ENCODE assay signal across 9 mouse cellular contexts in genomic region chr10:115585491-115586245, GRCm38 (mm10). TPM values are rescaled to one million over a fixed set of nuclear protein-coding genes. Genes with fewer than 3 reads are reported as not detected.
DNase-seq lines count a peak whose midpoint lies in the region; ATAC-seq and TF ChIP-seq lines count a peak whose summit lies in the region.
"Had no signal": no experiment of that assay in that cellular context is flagged by ENCODE, and none has a peak within 500 bp of the region (broad histone marks: within the 10 kb centered on the region; RNA-seq: fewer than 3 reads in every experiment).

No protein-coding gene starts in this region.

- H3K79me2 ChIP-seq in myocyte (ENCODE audit: control insufficient read depth, insufficient read depth), result no peaks in the 10 kb centered on the region

- peak overlapping the region; percentile 54 for H3K4me3 ChIP-seq in heart, embryonic 15.5 days
- peak overlapping the region; percentile 72 for H3K4me3 ChIP-seq in embryonic facial prominence, embryonic 10.5 days
- H3K4me3 ChIP-seq in intestine, embryonic 14.5 days (ENCODE audit: low read depth, low read length), result peak overlapping the region; percentile 51
- peak overlapping the region; percentile 6 for H3K4me3 ChIP-seq in myocyte

- no peak overlapping the region for H3ac ChIP-seq in myocyte (ENCODE audit: control insufficient read depth, insufficient read length)

- no peak for TF ChIP-seq POLR2A in myocyte (IDR thresholded peaks at IDR 0.05; ENCODE audit: insufficient read length, low read depth)

- intact Hi-C loops in heart, postnatal 36 days (cut with DNase I), result no loop called here

- DNase-seq in heart, postnatal 36 days, result no peak
- DNase-seq in embryonic facial prominence, embryonic 10.5 days (ENCODE audit: low spot score), result peak; percentile 27
- DNase-seq in intestine, embryonic 14.5 days (ENCODE audit: low spot score), result peak; percentile 59
- DNase-seq in adrenal gland, adult 8-10 months, result no peak
- DNase-seq in c-Kit-positive CD71-positive TER-119-positive erythroid progenitor cells, embryonic 14.5 days (ENCODE audit: low spot score), result no peak

- no peak overlapping the region for H3K27ac ChIP-seq in heart, embryonic 15.5 days
- H3K27ac ChIP-seq in embryonic facial prominence, embryonic 10.5 days (replicated peaks), result no peak overlapping the region
- H3K27ac ChIP-seq in intestine, embryonic 14.5 days (ENCODE audit: low read depth), result no peak overlapping the region

- H3K27me3 ChIP-seq in heart, embryonic 15.5 days, result peaks cover 59% of the 10 kb centered on the region
- H3K27me3 ChIP-seq in embryonic facial prominence, embryonic 10.5 days (replicated peaks; ENCODE audit: low read depth, poor library complexity, severe bottlenecking), result peaks cover 95% of the 10 kb centered on the region
- H3K27me3 ChIP-seq in intestine, embryonic 14.5 days (replicated peaks; ENCODE audit: control insufficient read depth, insufficient read depth, low read length), result peaks cover 50% of the 10 kb centered on the region
- H3K27me3 ChIP-seq in myocyte (ENCODE audit: control insufficient read depth, insufficient read depth, insufficient read length), result peaks cover 14% of the 10 kb centered on the region

- 2% methylated on average over 21 of the region's 21 CpGs for WGBS in heart, embryonic 15.5 days
- under 1% methylated on average over 21 of the region's 21 CpGs for WGBS in embryonic facial prominence, embryonic 10.5 days
- 3% methylated on average over 21 of the region's 21 CpGs for WGBS in intestine, embryonic 14.5 days

- no peaks in the 10 kb centered on the region for H3K36me3 ChIP-seq in heart, embryonic 15.5 days
- no peaks in the 10 kb centered on the region for H3K36me3 ChIP-seq in embryonic facial prominence, embryonic 10.5 days (replicated peaks)
- no peaks in the 10 kb centered on the region for H3K36me3 ChIP-seq in intestine, embryonic 14.5 days (ENCODE audit: control insufficient read depth, insufficient read depth, low read length)
- H3K36me3 ChIP-seq in myocyte (ENCODE audit: control insufficient read depth, insufficient read depth), result no peaks in the 10 kb centered on the region

- H3K9ac ChIP-seq in heart, embryonic 15.5 days, result no peak overlapping the region
- H3K9ac ChIP-seq in intestine, embryonic 14.5 days (ENCODE audit: low read length), result no peak overlapping the region

- no peak for ATAC-seq in heart, embryonic 15.5 days (replicated peaks; ENCODE audit: insufficient number of reproducible peaks, insufficient read depth, low FRiP score, low read depth)
- no peak for ATAC-seq in intestine, embryonic 14.5 days (replicated peaks; ENCODE audit: low FRiP score, low TSS enrichment, low read depth)
- no peak for ATAC-seq in monocyte, adult 5-6 weeks (replicated peaks; ENCODE audit: insufficient number of reproducible peaks, low FRiP score, low TSS enrichment, poor library complexity, severe bottlenecking)

- H3K9me3 ChIP-seq in heart, embryonic 15.5 days (replicated peaks), result no peaks in the 10 kb centered on the region
- no peaks in the 10 kb centered on the region for H3K9me3 ChIP-seq in embryonic facial prominence, embryonic 10.5 days
- no peaks in the 10 kb centered on the region for H3K9me3 ChIP-seq in intestine, embryonic 14.5 days (ENCODE audit: control insufficient read depth, low read length)

- H3K4me2 ChIP-seq in heart, embryonic 15.5 days, result peak overlapping the region; percentile 94
- peak overlapping the region; percentile 91 for H3K4me2 ChIP-seq in intestine, embryonic 14.5 days (ENCODE audit: low read length)
- peak overlapping the region; percentile 83 for H3K4me2 ChIP-seq in myocyte (ENCODE audit: low read depth)

- H3K4me1 ChIP-seq in heart, embryonic 15.5 days (replicated peaks), result peaks cover 28% of the 10 kb centered on the region
- peaks cover 37% of the 10 kb centered on the region for H3K4me1 ChIP-seq in embryonic facial prominence, embryonic 10.5 days
- H3K4me1 ChIP-seq in intestine, embryonic 14.5 days (replicated peaks; ENCODE audit: control insufficient read depth, insufficient read depth, low read length), result peaks cover 10% of the 10 kb centered on the region

TF ChIP-seq in myocyte, 11 proteins besides CTCF, POLR2A, EP300 and RAD21:
- TF ChIP-seq MYOD1 (IDR thresholded peaks at IDR 0.05; ENCODE audit: control insufficient read depth in 1 of 3, insufficient read length in 2 of 3, low read depth in 2 of 3), result peak in 1 of 3 experiments; percentile 19
- TF ChIP-seq MYOG (IDR thresholded peaks at IDR 0.05; ENCODE audit: control insufficient read depth in 1 of 3, insufficient read depth in 1 of 3, insufficient read length in 2 of 3, low read depth in 2 of 3), result no peak

RNA-seq across cellular contexts. Expression of gene Lgr5, which starts 1.9 kb away (rescaled TPM):
- polyA plus RNA-seq in heart, embryonic 15.5 days (2015; fragmentation: Nextera tagmentation; extraction: Ambion mirVana), result 0.31 and 1.1 TPM in 2 replicates
- under 1 TPM in 1 of 2 experiments, not detected in 1; 0.08 TPM for total RNA-seq in heart, postnatal 36 days (2021)
- 5.2 and 7.1 TPM in 2 replicates for polyA plus RNA-seq in embryonic facial prominence, embryonic 10.5 days (2016; fragmentation: Nextera tagmentation; extraction: Ambion mirVana)
- 8.7 and 13.4 TPM in 2 replicates for polyA plus RNA-seq in intestine, embryonic 14.5 days (2014; fragmentation: Nextera tagmentation; extraction: Ambion mirVana)
- 0.07 TPM for polyA plus RNA-seq in myocyte (2012; fragmentation: generic; extraction: Trizol)
- total RNA-seq in adrenal gland, adult 8-10 months (2022), result 10 to 100 TPM; 28.0 to 59.5 (median 39.6) TPM
- total RNA-seq in monocyte, adult 5-6 weeks (2017), result 0.21 TPM in 1 of 3 replicates, not detected in the others
- total RNA-seq: MEL had no signal

RNA-seq across cellular contexts. Expression of gene A930009A15Rik, which starts 15.9 kb away (rescaled TPM):
- polyA plus RNA-seq in heart, embryonic 15.5 days (2015; fragmentation: Nextera tagmentation; extraction: Ambion mirVana), result not detected in 2 replicates
- total RNA-seq in heart, postnatal 36 days (2021), result not detected
- polyA plus RNA-seq in embryonic facial prominence, embryonic 10.5 days (2016; fragmentation: Nextera tagmentation; extraction: Ambion mirVana), result not detected in 2 replicates
- polyA plus RNA-seq in intestine, embryonic 14.5 days (2014; fragmentation: Nextera tagmentation; extraction: Ambion mirVana), result 0.24 TPM in 1 of 2 replicates, not detected in the other
- polyA plus RNA-seq in myocyte (2012; fragmentation: generic; extraction: Trizol), result not detected
- not detected for total RNA-seq in adrenal gland, adult 8-10 months (2022)
- total RNA-seq in monocyte, adult 5-6 weeks (2017), result not detected in 3 replicates

Comparison
In these comparisons a context has a peak if more than half of its experiments do, and no peak if none do; other contexts are left out.
1. H3K4me3 ChIP-seq: peak in every context shown above with its lines; median percentile 72 in embryonic facial prominence, embryonic 10.5 days; 54 in heart, embryonic 15.5 days; 51 in intestine, embryonic 14.5 days; 6 in myocyte.
2. DNase-seq: peak in embryonic facial prominence, embryonic 10.5 days (single experiment) and intestine, embryonic 14.5 days (single experiment); none in heart, postnatal 36 days (0 of 2), adrenal gland, adult 8-10 months (single experiment) and c-Kit-positive CD71-positive TER-119-positive erythroid progenitor cells, embryonic 14.5 days (single experiment).
3. Peak in every context shown above with its lines, with median percentiles within 50 percentile points of each other: H3K4me2 ChIP-seq.